Mouse (Mus musculus) kidney, adult 10 weeks (tissue): ENCODE data around the gene Pdgfra. TPM values are rescaled to one million over a fixed set of nuclear protein-coding genes. Genes with fewer than 3 reads are reported as not detected.

Experiments
- polyA plus RNA-seq: library from polyadenylated mRNA; stranded (reverse); fragments of 350-450 nt; fragmentation: Illumina TruSeq; extraction: RNeasy Lipid Tissue Mini Kit (QIAGEN cat#74804); gene quantifications from one replicate; pipeline ENCODE4 v1.2.3, GENCODE M21; 2014; ENCODE audit warnings: low read depth, low replicate concordance

Gene Pdgfra
- polyA plus RNA-seq: 35.8 TPM

GRCm38 (mm10) chr5:75152021-75152425, at the start of gene Pdgfra:
Pdgfra (plus strand) TSS chr5:75152292.

Other genes starting within 250 kb of the Pdgfra start
- gene Chic2, start 107.5 kb upstream of the Pdgfra start, polyA plus RNA-seq: 9.9 TPM
- gene Gsx2, start 76.7 kb upstream of the Pdgfra start, polyA plus RNA-seq: not detected